Mouse (Mus musculus) forebrain, postnatal 0 days (tissue): ENCODE data around the gene Ccl28. TPM values are rescaled to one million over a fixed set of nuclear protein-coding genes. Genes with fewer than 3 reads are reported as not detected.
"Not testable (repeated sequence)": the region's sequence is repeated elsewhere in the genome, so short reads cannot be mapped to it uniquely, and the experiment has no call there.

Experiments
- ATAC-seq: fragments of 200-750 bp; cut with Nextera tagmentation; 2 replicates; pipeline ENCODE4 v1.8.0; 2017; ENCODE audit warnings: mild to moderate bottlenecking, moderate library complexity
- DNase-seq: peaks from one replicate; pipeline ENCODE4 v3.0.0-alpha.2; 2015
- H3K27ac ChIP-seq: fragments of 300-500 bp; sonication (generic); 2 replicates; pipeline ENCODE4 v1.5.1; 2014; ENCODE audit warnings: low read depth, mild to moderate bottlenecking, antibody characterized with exemption, low read length, moderate library complexity, mixed read lengths
- H3K27me3 ChIP-seq: fragments of 300-500 bp; sonication (generic); 2 replicates; pipeline ENCODE4 v1.6.1; 2014; ENCODE audit warnings: mild to moderate bottlenecking, low read length, mixed read lengths; ENCODE audit not compliant: insufficient read depth
- H3K36me3 ChIP-seq: fragments of 300-500 bp; sonication (generic); 2 replicates; pipeline ENCODE4 v1.6.1; 2014; ENCODE audit warnings: mild to moderate bottlenecking, moderate library complexity; ENCODE audit not compliant: insufficient read depth
- H3K4me1 ChIP-seq: fragments of 300-500 bp; sonication (generic); 2 replicates; pipeline ENCODE4 v1.6.1; 2014; ENCODE audit warnings: antibody characterized with exemption; ENCODE audit not compliant: insufficient read depth
- H3K4me2 ChIP-seq: fragments of 300-500 bp; sonication (generic); 2 replicates; pipeline ENCODE4 v1.6.1; 2014; ENCODE audit warnings: low read depth, mild to moderate bottlenecking, moderate library complexity
- H3K4me3 ChIP-seq: fragments of 300-500 bp; sonication (generic); 2 replicates; pipeline ENCODE4 v1.5.1; 2014; ENCODE audit warnings: low read depth, low read length, mixed read lengths
- H3K9ac ChIP-seq: fragments of 300-500 bp; sonication (generic); 2 replicates; pipeline ENCODE4 v1.6.1; 2014; ENCODE audit warnings: mild to moderate bottlenecking
- H3K9me3 ChIP-seq: fragments of 300-500 bp; sonication (generic); 2 replicates; pipeline ENCODE4 v1.6.1; 2016; ENCODE audit warnings: low read length
- CTCF ChIP-seq: sonication (generic); IDR thresholded peaks from 2 replicates; pipeline ENCODE4 v1.5.1; 2016; ENCODE audit warnings: antibody characterized with exemption, control low read depth, low read depth
- WGBS: fragments of 180-500 bp; shearing (Covaris S2); extraction: QIAGEN DNeasy Blood & Tissue Kit; methylation state at CpG from one replicate; pipeline ENCODE4 v1.1.7; 2014; 5-methylcytosine and 5-hydroxymethylcytosine counted together
- polyA plus RNA-seq: library from polyadenylated mRNA; unstranded; fragments of >200 nt; fragmentation: Nextera tagmentation; extraction: Ambion mirVana; gene quantifications from 2 replicates; pipeline ENCODE4 v1.2.1, GENCODE M21; 2015
- total RNA-seq: library from RNA; depleted of rRNA; stranded (reverse); fragments of >200 nt; gene quantifications from 2 replicates; pipeline ENCODE4 v1.2.3, GENCODE M21; 2014

Gene Ccl28
- total and polyA plus RNA-seq, 2 experiments from 2014 or later: 0.22 to 4.5 TPM

DNA sequence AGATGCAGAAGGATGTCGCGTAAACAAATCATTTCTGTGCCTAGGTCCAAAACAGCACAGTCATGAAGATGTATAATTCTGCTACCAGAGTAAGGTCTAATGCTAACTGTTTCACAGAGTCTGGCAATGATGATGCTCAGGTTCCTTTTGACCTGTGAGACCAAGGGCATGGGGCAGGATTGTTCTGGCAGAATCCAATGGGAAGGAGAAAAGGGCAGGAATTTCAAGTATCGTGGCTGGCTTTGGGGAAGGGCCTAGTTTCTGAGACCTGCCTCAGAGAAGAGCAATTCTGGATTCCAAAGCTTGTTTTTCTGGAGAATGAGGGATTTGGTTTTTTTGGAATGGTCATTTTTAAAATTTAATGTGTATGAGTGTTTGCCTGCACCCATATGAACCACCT is 4.8 kb upstream of the Ccl28 start:
- H3K4me2 ChIP-seq: no peak overlapping the region
- H3K4me3 ChIP-seq: no peak overlapping the region
- TF ChIP-seq CTCF: no peak
- ATAC-seq (no peak), DNase-seq (no peak)
- no peaks in the 10 kb centered on the region for H3K4me1 ChIP-seq
- no peak overlapping the region for H3K9ac ChIP-seq
- H3K27me3 ChIP-seq: no peaks in the 10 kb centered on the region
- H3K27ac ChIP-seq: no peak overlapping the region
- H3K36me3 ChIP-seq: no peaks in the 10 kb centered on the region
- 95% methylated on average over 3 of the region's 3 CpGs for WGBS
- H3K9me3 ChIP-seq: no peaks in the 10 kb centered on the region

GRCm38 (mm10) chr13:119619735-119620134 is 3.9 kb upstream of the Ccl28 start:
- no peak for DNase-seq
- H3K4me1 ChIP-seq: no peaks in the 10 kb centered on the region
- H3K27me3 ChIP-seq: no peaks in the 10 kb centered on the region
- no peak overlapping the region for H3K4me2 ChIP-seq
- H3K36me3 ChIP-seq: no peaks in the 10 kb centered on the region
- H3K4me3 ChIP-seq: no peak overlapping the region
- 75% methylated on average over 3 of the region's 3 CpGs for WGBS
- no peak for ATAC-seq
- H3K9me3 ChIP-seq: no peaks in the 10 kb centered on the region
- TF ChIP-seq CTCF: no peak
- no peak overlapping the region for H3K27ac ChIP-seq
- H3K9ac ChIP-seq: no peak overlapping the region

- H3K4me3 ChIP-seq, H3K4me2 ChIP-seq, H3K9me3 ChIP-seq, H3K27me3 ChIP-seq, H3K4me1 ChIP-seq, DNase-seq, H3K9ac ChIP-seq, H3K36me3 ChIP-seq, H3K27ac ChIP-seq, ATAC-seq: not testable (repeated sequence)
- peak; percentile 20; the same call in 1 of the 2 replicates for TF ChIP-seq CTCF
- 77% methylated on average over 5 of the region's 5 CpGs for WGBS
Measured at GRCm38 (mm10) chr13:119625952-119626351, 2.3 kb downstream of the Ccl28 start.

- Histone ChIP-seq H3K9me3 (no peaks in the 10 kb centered on the region), H3K4me2 (peak overlapping the region; percentile 66), H3K9ac (peak overlapping the region; percentile 39; the same call in 1 of the 2 replicates), H3K27ac (no peak overlapping the region), H3K4me1 (no peaks in the 10 kb centered on the region), H3K36me3 (no peaks in the 10 kb centered on the region), H3K27me3 (no peaks in the 10 kb centered on the region), H3K4me3 (peak overlapping the region; percentile 48)
- 3% methylated on average over 29 of the region's 33 CpGs for WGBS
- ATAC-seq (peak; percentile 99), DNase-seq (peak; percentile 95)
- TF ChIP-seq CTCF: no peak
Measured at GRCm38 (mm10) chr13:119631482-119632155, 8.0 kb downstream of the Ccl28 start.

DNA sequence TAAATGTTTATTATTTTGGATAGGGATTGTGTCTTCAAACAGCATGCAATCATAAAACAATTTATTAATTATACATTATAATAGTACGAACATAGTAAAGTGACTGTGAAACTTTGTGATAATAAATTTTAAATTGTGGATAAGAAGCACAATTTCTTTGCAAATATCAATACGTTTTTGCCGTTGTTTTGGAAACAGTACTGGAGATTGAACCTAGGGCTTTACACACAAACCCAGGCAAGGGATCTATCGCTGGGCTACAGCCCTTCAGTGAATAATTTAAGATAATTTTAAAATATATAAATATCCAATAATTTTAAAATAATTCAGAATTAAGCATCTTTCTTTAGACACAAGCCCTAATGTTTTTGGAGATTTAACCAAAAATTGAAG is 8.5 kb downstream of the Ccl28 start:
- no peak for TF ChIP-seq CTCF
- no peaks in the 10 kb centered on the region for H3K27me3 ChIP-seq
- ATAC-seq: peak; percentile 37; the same call in 1 of the 2 replicates
- no peaks in the 10 kb centered on the region for H3K36me3 ChIP-seq
- H3K4me3 ChIP-seq: peak overlapping the region; percentile 48
- H3K27ac ChIP-seq: no peak overlapping the region
- 0 out of 2 replicates have a peak overlapping the region, but pooled peaks have one; percentile 39 for H3K9ac ChIP-seq
- no peak for DNase-seq
- peak overlapping the region; percentile 66 for H3K4me2 ChIP-seq
- H3K4me1 ChIP-seq: no peaks in the 10 kb centered on the region
- 80% methylated on average over 4 of the region's 4 CpGs for WGBS
- H3K9me3 ChIP-seq: no peaks in the 10 kb centered on the region

DNA sequence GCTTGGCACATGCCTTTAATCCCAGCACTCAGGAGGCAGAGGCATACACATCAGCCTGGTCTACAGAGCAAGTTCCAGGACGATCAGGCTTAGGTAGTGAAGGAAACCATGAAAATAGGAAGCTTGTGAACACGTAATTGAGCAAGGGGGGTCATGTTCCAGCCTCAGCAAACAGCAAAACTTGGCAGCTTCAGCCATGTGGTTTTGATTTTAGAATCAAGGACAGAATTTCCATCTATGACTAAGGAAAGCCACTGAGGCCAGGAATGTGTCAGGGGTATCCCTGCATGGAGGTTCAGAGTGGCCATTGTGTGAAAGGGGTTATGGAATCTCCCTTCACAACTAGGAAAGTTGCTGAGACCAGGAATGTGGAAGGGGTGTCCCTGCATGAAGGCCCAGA is 11.9 kb downstream of the Ccl28 start:
- no peak for ATAC-seq
- WGBS: 71% methylated on average over 2 of the region's 2 CpGs
- TF ChIP-seq CTCF: no peak

GRCm38 (mm10) chr13:119637837-119638236 is 14.2 kb downstream of the Ccl28 start:
- WGBS: 74% methylated on average over 4 of the region's 4 CpGs

More for the DNA sequence above, 11.9 kb downstream of the Ccl28 start:
- no peak overlapping the region for H3K4me3 ChIP-seq
- H3K4me2 ChIP-seq: no peak overlapping the region
- no peaks in the 10 kb centered on the region for H3K9me3 ChIP-seq
- no peak overlapping the region for H3K9ac ChIP-seq
- H3K27ac ChIP-seq: no peak overlapping the region
- H3K4me1 ChIP-seq: no peaks in the 10 kb centered on the region
- no peak for DNase-seq
- no peaks in the 10 kb centered on the region for H3K36me3 ChIP-seq
- no peaks in the 10 kb centered on the region for H3K27me3 ChIP-seq

More at GRCm38 (mm10) chr13:119637837-119638236, 14.2 kb downstream of the Ccl28 start:
- H3K4me1 ChIP-seq: no peaks in the 10 kb centered on the region
- no peaks in the 10 kb centered on the region for H3K9me3 ChIP-seq
- no peak overlapping the region for H3K9ac ChIP-seq
- no peak for TF ChIP-seq CTCF
- ATAC-seq (no peak), DNase-seq (no peak)
- no peak overlapping the region for H3K4me3 ChIP-seq
- no peaks in the 10 kb centered on the region for H3K36me3 ChIP-seq
- no peak overlapping the region for H3K4me2 ChIP-seq
- no peak overlapping the region for H3K27ac ChIP-seq
- no peaks in the 10 kb centered on the region for H3K27me3 ChIP-seq
